Comparison of ENCODE assay signal across 8 mouse cellular contexts in the genomic region with DNA sequence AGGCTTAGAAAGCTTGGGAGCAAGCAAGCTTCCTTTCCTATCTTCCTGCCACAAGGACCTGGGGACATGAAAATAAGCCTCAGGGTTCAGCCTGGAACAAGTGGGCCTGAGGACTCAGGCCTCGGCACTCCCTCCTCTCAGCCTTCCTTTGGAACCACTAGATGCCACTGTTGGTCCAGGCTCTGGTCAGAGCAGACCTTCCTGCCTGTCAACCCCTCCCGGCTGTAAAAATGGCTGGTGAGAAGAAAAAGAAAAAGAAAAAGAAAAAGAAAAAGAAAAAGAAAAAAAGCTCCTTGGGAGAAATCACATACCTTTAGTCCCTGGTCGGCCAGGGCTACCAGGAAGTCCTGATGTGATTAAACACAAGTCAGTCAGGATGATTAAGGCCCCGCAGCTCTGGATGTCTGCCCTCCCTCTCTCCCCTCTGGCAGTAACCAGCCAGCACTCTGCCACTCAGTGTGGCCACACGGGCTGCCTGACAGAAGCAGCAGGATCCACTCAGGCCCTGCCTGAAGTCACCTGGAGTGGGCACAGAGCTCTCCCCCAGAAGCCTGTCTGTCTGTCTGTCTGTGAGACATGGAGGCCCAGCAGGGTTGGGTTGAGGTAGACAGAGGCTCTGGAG. TPM values are rescaled to one million over a fixed set of nuclear protein-coding genes. Genes with fewer than 3 reads are reported as not detected.
A peak's percentile ranks its signal among the peaks of the same experiment; 100 is the strongest.
DNase-seq lines count a peak whose midpoint lies in the region; ATAC-seq lines count a peak whose summit lies in the region.

No protein-coding gene starts in this region.

- H3K27me3 ChIP-seq in megakaryocyte, embryonic 14.5 days (replicated peaks), result peaks cover 32% of the 10 kb centered on the region
- H3K27me3 ChIP-seq in midbrain, embryonic 15.5 days (replicated peaks), result no peaks in the 10 kb centered on the region

- H3K27ac ChIP-seq in midbrain, embryonic 15.5 days, result peak overlapping the region; percentile 34; the same call in 1 of the 2 replicates

- ATAC-seq in megakaryocyte, adult 5-6 weeks (ENCODE audit: poor library complexity, severe bottlenecking), result no peak
- peak; percentile 78 for ATAC-seq in midbrain, embryonic 15.5 days (replicated peaks)

- H3K4me2 ChIP-seq in midbrain, embryonic 15.5 days, result no peak overlapping the region

- H3K36me3 ChIP-seq in megakaryocyte, embryonic 14.5 days (replicated peaks; ENCODE audit: low read length), result no peaks in the 10 kb centered on the region
- H3K36me3 ChIP-seq in midbrain, embryonic 15.5 days (replicated peaks), result no peaks in the 10 kb centered on the region

- peak; percentile 60 for DNase-seq in cerebellum, adult 9-11 months
- DNase-seq in frontal cortex, postnatal 25 days (ENCODE audit: low spot score in 2 of 2), result peak; percentile 24 to 51
- DNase-seq in hindlimb bud, embryonic 11.5 days (ENCODE audit: extremely low spot score, low read depth, low spot score), result peak; percentile 12
- DNase-seq in left cerebral cortex, postnatal 4 days, result peak; percentile 61
- DNase-seq in testis, postnatal 10 days (ENCODE audit: low spot score), result peak; percentile 69

- H3K4me1 ChIP-seq in megakaryocyte, embryonic 14.5 days, result peaks cover 55% of the 10 kb centered on the region
- H3K4me1 ChIP-seq in midbrain, embryonic 15.5 days, result peaks cover 8% of the 10 kb centered on the region; the same call in 1 of the 2 replicates

- H3K4me3 ChIP-seq in megakaryocyte, embryonic 14.5 days (replicated peaks), result peak overlapping the region; percentile 34
- no peak overlapping the region for H3K4me3 ChIP-seq in midbrain, embryonic 15.5 days

- no peaks in the 10 kb centered on the region for H3K9me3 ChIP-seq in megakaryocyte, embryonic 14.5 days
- H3K9me3 ChIP-seq in midbrain, embryonic 15.5 days, result no peaks in the 10 kb centered on the region

- intact Hi-C loops in left cerebral cortex, postnatal 4 days (cut with DNase I), result loop anchor here (5.0 kb wide), 1 partner anchor 163 kb away; no protein-coding TSS in a partner anchor

- H3K9ac ChIP-seq in midbrain, embryonic 15.5 days, result no peak overlapping the region

- WGBS in midbrain, embryonic 15.5 days, result 8% methylated on average over 5 of the region's 5 CpGs

RNA-seq across cellular contexts. Expression of gene Col17a1, which starts 32.9 kb away (rescaled TPM):
- not detected in 2 replicates for polyA plus RNA-seq in megakaryocyte, embryonic 14.5 days (2012; ENCODE audit: insufficient read depth, low replicate concordance)
- total RNA-seq in megakaryocyte, adult 5-6 weeks (2015), result not detected in 2 replicates
- not detected in 2 replicates for total RNA-seq in megakaryocyte, adult 5-6 weeks (2017)
- total RNA-seq in left cerebral cortex, postnatal 4 days (2021), result under 1 TPM; 0.18 to 0.48 TPM
- 0.24 and 0.40 TPM in 2 replicates for polyA plus RNA-seq in midbrain, embryonic 15.5 days (2015; fragmentation: Nextera tagmentation; extraction: Ambion mirVana)

Comparison
In these comparisons a context has a peak if more than half of its experiments do, and no peak if none do; other contexts are left out.
1. DNase-seq: peak in every context shown above with its lines; median percentile 69 in testis, postnatal 10 days; 61 in left cerebral cortex, postnatal 4 days; 60 in cerebellum, adult 9-11 months; 38 in frontal cortex, postnatal 25 days; 12 in hindlimb bud, embryonic 11.5 days.